Mouse (Mus musculus): Measurements from ENCODE around the gene Otop2. TPM values are rescaled to one million over a fixed set of nuclear protein-coding genes. Genes with fewer than 3 reads are reported as not detected.

The Otop2 gene
- total RNA-seq, 1 experiment from 2014 or later: not detected

DNA sequence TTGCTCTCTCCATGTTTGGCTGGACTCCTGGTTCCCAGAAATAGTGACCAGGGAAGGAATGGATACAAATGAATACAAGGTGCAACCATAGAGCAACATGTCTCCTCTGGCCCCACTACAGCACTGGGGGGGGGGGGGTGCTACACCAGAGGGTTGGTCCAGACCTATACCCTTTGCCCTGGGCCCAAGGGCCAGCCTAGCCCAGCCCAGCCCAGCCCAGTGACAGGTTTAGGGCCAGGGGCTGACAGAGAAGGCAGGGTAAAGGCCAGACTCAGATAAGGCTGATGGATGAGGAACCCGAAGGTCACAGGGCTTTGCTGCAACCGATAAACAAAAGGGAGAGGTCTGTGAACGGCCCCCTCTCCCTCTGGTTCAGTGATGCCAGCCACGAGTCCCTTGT is 43.0 kb downstream of the Otop2 start:
- no peak for DNase-seq

GRCm38 (mm10) chr11:115353375-115353774 is 46.4 kb downstream of the Otop2 start:
- DNase-seq: no peak

- DNase-seq: peak; percentile 83
Measured at GRCm38 (mm10) chr11:115354183-115354582, 47.2 kb downstream of the Otop2 start.

- DNase-seq: peak; percentile 83
Measured at GRCm38 (mm10) chr11:115358468-115358867, 51.5 kb downstream of the Otop2 start.

GRCm38 (mm10) chr11:115359293-115359692 is 52.3 kb downstream of the Otop2 start:
- DNase-seq: no peak

- no peak for DNase-seq
Measured at GRCm38 (mm10) chr11:115359726-115360125, 52.8 kb downstream of the Otop2 start.

DNA sequence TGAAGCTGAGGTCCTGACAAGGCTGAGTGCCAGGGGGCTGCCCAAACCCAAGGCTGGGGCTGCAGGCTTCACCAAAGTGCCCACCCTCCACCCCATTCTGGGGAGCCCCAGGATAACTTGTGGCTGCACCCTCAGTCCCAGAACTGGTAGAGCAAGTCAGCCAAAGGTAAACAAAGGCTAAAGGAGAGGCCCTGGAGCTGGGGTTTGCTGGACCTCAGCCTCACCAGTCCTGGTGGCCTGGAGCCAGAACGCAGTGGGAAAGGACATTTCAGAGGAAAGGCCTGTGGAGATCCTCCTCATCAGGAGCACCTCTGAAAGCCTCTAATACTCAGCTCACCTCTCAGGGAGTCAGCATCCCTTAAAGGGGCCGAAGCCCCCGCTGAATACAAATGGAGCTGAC is 57.2 kb downstream of the Otop2 start:
- DNase-seq: no peak

GRCm38 (mm10) chr11:115366039-115366705 is 59.2 kb downstream of the Otop2 start:
- no peak for DNase-seq

- DNase-seq: peak; percentile 40
Measured at GRCm38 (mm10) chr11:115366706-115367394, 59.9 kb downstream of the Otop2 start.

DNA sequence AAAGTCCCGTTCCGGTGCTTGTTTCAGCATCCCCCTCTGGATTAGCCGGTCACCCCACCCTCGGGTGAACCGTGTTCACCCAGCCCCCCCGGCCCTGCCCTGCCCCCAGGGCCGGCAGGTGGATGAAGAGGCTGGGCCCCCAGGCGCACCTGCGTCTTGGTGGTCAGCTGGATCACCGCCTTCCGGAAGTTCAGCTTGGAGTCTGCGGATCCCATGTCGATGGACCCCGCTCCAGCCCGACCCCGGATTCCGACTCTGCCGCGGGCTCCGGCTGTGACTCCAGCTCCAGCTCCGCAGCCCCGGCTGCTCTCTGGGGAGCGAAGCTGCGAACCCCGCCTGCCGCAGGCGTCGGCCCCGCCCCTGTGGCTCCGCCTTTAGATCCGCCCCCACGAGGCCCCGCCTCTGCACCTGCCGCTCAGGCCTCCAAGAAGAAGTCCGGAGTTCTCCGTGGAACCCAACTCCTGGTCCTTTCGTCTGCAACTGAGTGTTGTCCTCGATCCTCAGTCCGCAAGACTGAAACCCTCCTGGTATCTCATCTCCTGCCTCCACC is 60.5 kb downstream of the Otop2 start, which contains the start of gene Hid1:
TSS of gene Hid1 (minus strand) at position 362 of the 550 bp plus-strand sequence.
- peak; percentile 91 for DNase-seq

- no peak for DNase-seq
Measured at GRCm38 (mm10) chr11:115370368-115370767, 63.4 kb downstream of the Otop2 start.

DNA sequence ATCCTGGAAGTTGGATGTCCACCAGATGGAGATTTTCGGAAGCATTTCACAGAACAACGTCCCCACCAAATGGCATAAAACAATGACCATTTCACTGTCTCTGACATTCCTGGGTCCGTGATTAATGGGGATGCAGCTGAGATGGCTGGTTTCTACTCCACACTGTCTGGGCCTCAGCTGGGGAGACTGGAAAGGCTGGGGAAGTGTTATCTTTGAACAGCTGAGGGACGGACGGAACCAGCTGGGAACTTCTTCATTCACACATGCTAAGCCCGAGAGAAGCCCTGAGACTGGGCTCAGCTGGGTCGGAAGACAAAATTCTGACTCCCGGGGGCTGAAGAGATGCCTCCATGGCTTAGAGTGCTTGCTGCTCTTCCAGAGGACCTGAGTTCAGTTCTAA is 64.4 kb downstream of the Otop2 start:
- DNase-seq: no peak

DNA sequence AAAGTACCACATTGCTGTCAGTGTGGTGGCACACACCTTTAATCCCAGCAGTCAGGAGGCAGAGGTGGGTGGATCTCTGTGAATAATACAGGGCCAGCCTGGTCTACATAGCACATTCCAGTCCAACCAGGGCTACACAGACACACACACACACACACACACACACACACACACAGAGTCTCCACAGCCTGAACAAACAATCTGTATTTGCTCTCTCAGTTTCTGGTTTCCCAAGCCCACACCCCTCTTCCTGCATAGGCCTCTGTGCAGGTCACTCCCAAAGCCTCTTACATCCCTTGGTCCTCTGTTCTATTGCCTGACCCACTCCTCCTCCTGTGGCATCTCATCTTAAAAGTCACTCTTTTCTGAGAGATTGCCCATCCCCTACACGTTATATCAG is 65.1 kb downstream of the Otop2 start:
- DNase-seq: no peak

GRCm38 (mm10) chr11:115372737-115373136 is 65.8 kb downstream of the Otop2 start:
- no peak for DNase-seq

GRCm38 (mm10) chr11:115373805-115374694 is 67.1 kb downstream of the Otop2 start:
- DNase-seq: peak; percentile 90

- DNase-seq: peak; percentile 65
Measured at GRCm38 (mm10) chr11:115374695-115375425, 67.9 kb downstream of the Otop2 start.

GRCm38 (mm10) chr11:115376722-115377121 is 69.8 kb downstream of the Otop2 start:
- no peak for DNase-seq

DNA sequence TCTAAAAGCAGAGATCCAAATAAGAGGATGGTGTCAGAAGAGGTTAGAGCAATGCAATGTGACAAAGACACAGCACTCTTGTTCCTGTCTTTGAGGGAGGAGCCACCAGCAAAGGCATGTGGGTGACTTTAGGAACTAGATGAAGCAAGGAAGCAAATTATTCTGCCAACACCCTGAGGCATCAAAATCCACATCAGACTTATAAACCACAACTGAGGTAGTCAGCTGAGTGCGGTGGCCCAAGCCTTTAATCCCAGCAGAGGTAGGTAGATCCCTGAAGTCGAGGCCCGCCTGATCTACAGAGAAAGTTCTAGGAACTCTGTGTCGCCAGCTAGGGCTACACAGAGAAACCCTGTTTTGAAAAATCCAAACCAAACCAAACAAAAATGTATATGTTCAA is 70.3 kb downstream of the Otop2 start:
- DNase-seq: no peak

DNA sequence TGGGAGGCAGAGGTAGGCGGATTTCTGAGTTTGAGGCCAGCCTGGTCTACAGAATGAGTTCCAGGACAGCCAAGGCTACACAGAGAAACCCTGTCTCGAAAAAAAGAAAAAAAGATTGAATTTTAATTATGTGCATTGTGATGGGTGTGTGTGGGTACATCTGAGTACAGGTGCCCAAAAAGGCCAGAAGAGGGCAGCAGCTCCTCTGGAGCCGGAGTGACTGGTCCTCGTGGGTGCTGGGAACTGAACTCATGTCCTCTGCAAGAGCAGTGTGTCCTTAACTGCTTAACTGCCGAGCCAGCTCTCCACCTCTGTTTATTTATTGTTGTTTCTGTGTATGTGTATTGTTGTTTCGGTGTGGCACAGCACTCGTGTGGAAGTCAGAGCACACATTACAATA is 70.9 kb downstream of the Otop2 start:
- DNase-seq: no peak

DNA sequence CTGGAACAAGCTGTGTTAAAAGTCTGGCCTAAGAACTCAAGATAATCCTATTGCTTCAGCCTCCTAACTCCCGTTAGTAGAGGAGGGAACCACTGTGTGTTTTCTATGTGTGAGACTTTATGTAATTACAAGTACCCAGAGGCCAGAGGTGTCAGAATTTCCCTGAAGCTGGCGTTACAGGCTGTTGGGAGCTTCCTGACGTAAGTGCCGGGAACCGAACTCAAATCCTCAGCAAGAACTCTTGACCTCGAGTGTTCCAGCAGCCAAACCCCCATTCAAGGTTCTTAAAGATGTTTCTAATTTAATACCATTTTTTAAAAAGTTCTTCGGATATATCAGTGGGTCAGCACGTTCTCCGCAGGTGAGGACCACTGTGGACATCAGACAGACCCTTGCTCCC is 74.3 kb downstream of the Otop2 start:
- no peak for DNase-seq
